ENCODE assay signal across 8 mouse cellular contexts in the genomic region with DNA sequence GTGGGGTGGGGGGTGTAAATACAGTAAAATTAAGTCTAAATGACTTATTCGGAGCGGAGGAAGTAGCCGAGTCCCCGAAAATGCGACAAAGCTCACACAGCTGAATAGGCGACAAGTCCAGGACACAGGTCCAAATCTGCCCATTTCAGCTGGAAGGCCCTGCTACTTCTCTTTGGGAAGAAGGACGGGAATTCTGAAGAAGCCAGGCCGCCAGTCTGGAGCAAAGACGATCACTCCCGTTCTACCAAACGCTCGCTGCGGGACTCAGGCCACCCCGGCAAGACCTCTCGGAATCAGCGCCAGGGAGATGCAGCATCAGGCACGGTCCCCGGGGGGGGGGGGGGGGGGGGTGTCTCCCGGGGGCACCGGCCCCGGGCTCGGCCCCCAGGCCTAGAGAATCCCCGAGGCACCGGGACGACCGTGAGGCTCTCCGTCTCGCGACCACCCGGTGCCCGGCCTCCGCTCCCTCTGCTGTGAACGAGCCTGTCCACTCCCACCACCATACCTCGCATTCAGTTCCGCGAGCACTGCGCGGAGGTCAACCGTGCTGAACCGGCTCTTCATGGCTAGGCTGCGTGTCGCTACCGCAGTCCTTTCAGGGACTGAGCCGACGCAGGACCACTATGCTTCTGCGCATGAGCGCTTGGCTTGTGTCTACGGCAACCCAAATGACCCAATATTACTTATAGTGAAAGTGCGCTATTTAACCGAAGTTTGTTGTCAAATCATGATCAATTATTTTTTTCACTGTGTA. TPM values are rescaled to one million over a fixed set of nuclear protein-coding genes. Genes with fewer than 3 reads are reported as not detected.
DNase-seq lines count a peak whose midpoint lies in the region; ATAC-seq lines count a peak whose summit lies in the region.

A gene (minus strand): TSS at position 620 of the 754 bp plus-strand sequence.

- peak within 1 kb of the TSS; percentile 59; the same call in 1 of the 2 replicates for H3K27ac ChIP-seq in intestine, embryonic 14.5 days (ENCODE audit: low read depth)

- H3K9me3 ChIP-seq in intestine, embryonic 14.5 days (ENCODE audit: control insufficient read depth, low read length): no peaks in the 10 kb centered on the region

- peak within 1 kb of the TSS; percentile 82 for H3K4me2 ChIP-seq in intestine, embryonic 14.5 days (ENCODE audit: low read length)

- peaks cover 30% of the 10 kb centered on the region for H3K36me3 ChIP-seq in intestine, embryonic 14.5 days (ENCODE audit: control insufficient read depth, insufficient read depth, low read length)

- peak; percentile 90 to 97 for DNase-seq in adrenal gland, adult (ENCODE audit: inconsistent age in 2 of 2, low spot score in 1 of 2)
- DNase-seq in embryo, embryonic 10.5 days (ENCODE audit: low spot score): peak; percentile 94
- peak; percentile 81 for DNase-seq in gastrocnemius, postnatal 25 days
- peak; percentile 88 for DNase-seq in intestine, embryonic 14.5 days (ENCODE audit: low spot score)
- DNase-seq in left cerebral cortex, postnatal 14 days (ENCODE audit: low spot score in 2 of 2): peak; percentile 81 to 93
- DNase-seq in mesoderm, embryonic 11.5 days (ENCODE audit: low read depth, low spot score): peak; percentile 85
- DNase-seq in right cerebral cortex, postnatal 36 days (ENCODE audit: low spot score in 2 of 2): peak; percentile 83 to 88
- peak; percentile 85 for DNase-seq in yolk sac, embryonic 10.5 days (ENCODE audit: low spot score)

- intact Hi-C loops in left cerebral cortex, postnatal 14 days (cut with DNase I): no loop called here

- under 1% methylated on average over 46 of the region's 50 CpGs for WGBS in intestine, embryonic 14.5 days

- peak within 1 kb of the TSS; percentile 92 for H3K9ac ChIP-seq in intestine, embryonic 14.5 days (ENCODE audit: low read length)

- H3K27me3 ChIP-seq in intestine, embryonic 14.5 days (replicated peaks; ENCODE audit: control insufficient read depth, insufficient read depth, low read length): no peaks in the 10 kb centered on the region

- H3K4me3 ChIP-seq in intestine, embryonic 14.5 days (ENCODE audit: low read depth, low read length): peak within 1 kb of the TSS; percentile 89

- peaks cover 2% of the 10 kb centered on the region for H3K4me1 ChIP-seq in intestine, embryonic 14.5 days (replicated peaks; ENCODE audit: control insufficient read depth, insufficient read depth, low read length)

- peak; percentile 41 for ATAC-seq in intestine, embryonic 14.5 days (replicated peaks; ENCODE audit: low FRiP score, low TSS enrichment, low read depth)

RNA-seq across cellular contexts. Expression of the gene that starts here (rescaled TPM):
- 10 to 100 TPM; 17.1 to 20.8 TPM for total RNA-seq in gastrocnemius, postnatal 25 days (2021)
- polyA plus RNA-seq in intestine, embryonic 14.5 days (2014; fragmentation: Nextera tagmentation; extraction: Ambion mirVana): 69.1 and 78.7 TPM in 2 replicates
- 10 to 100 TPM; 37.9 to 39.9 TPM for total RNA-seq in left cerebral cortex, postnatal 14 days (2021)

Comparison
In these comparisons a context has a peak if more than half of its experiments do, and no peak if none do; other contexts are left out.
1. Peak in every context shown above with its lines: DNase-seq, ATAC-seq, H3K4me3 ChIP-seq and H3K27ac ChIP-seq.